Mouse (Mus musculus): ENCODE data around the gene Ints2.

DNA sequence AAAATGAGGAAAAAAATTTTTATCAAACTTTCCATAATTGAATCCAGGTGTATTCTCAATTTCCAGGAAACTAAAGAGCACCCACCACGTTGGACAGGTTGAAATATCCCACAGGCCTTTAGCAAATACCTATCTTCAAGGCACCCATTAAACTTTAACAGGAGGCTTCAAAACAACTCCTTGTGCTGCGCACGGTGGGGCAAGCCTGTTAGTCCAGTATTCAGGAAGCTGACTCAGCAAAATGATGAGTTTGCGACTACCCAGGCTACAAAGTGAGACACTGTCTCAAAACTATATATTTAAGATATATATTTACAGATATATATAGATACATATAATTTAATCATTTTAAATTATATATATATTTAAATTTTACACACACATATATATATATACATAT, 24.9 kb downstream of the Ints2 start:
- no peak for TF ChIP-seq CTCF (IDR thresholded peaks at IDR 0.05; ENCODE audit: borderline replicate concordance, control insufficient read depth, extremely low read depth, insufficient read depth, low read length, poor library complexity)
- no peak for TF ChIP-seq POLR2A (IDR thresholded peaks at IDR 0.05; ENCODE audit: control insufficient read depth, extremely low read depth, insufficient read depth, low read length, poor library complexity)

Data from thymus, adult 2 months (tissue).